Mouse (Mus musculus) lung, adult 2 months (tissue): ENCODE data around the gene Gm37240.

ENCODE experiments used
- CTCF ChIP-seq: fragments of 200-500 bp; IDR thresholded peaks from 2 replicates; pipeline ENCODE4 v1.5.1; 2011; ENCODE audit warnings: mild to moderate bottlenecking, low read length, control low read depth; ENCODE audit not compliant: insufficient read depth
- POLR2A ChIP-seq: fragments of 200-500 bp; IDR thresholded peaks from 2 replicates; pipeline ENCODE4 v1.6.1; 2011; ENCODE audit warnings: low read depth, mild to moderate bottlenecking, control low read depth, low read length, borderline replicate concordance; ENCODE audit errors: extremely low read depth

DNA sequence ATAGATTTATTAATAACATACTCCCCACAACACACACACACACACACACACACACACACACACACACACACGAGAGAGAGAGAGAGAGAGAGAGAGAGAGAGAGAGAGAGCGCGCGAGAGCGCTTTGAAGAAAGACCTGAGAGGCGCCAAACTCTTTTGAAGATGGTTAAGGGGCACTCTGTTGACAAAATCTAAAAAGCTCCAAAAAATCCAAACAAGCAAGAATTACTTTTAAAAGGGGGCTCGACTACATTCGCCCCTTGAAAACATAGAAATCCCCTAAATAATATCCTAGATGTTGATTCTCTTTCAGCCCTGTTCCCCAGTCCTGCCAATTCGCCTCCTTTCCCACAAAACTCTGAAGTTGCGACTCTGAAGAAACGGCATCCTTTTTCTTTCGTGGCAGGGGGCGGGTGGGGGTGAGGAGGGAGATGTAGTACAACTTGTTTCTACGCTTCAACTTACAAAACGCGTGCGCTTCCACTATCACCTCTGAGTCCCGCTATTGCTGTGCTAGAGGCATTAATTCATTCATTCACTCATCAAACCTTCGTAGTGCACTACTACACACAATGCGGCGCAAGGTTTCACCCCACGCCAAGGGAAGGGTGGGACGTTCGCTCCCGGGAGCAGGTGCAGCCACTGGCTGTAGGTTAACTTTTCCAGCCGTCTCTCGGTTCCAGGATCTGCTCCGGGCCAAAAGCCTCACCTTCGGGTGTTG lies 1073.7 kb downstream of the Gm37240 start:
- TF ChIP-seq POLR2A (no peak), CTCF (no peak)
